Comparison of ENCODE assay signal across 8 mouse cellular contexts in genomic region chr7:27941869-27942268, GRCm38 (mm10). TPM values are rescaled to one million over a fixed set of nuclear protein-coding genes. Genes with fewer than 3 reads are reported as not detected.
A peak's percentile ranks its signal among the peaks of the same experiment; 100 is the strongest.
DNase-seq lines count a peak whose midpoint lies in the region; ATAC-seq and TF ChIP-seq lines count a peak whose summit lies in the region.
"Not testable (repeated sequence)": the region's sequence is repeated elsewhere in the genome, so short reads cannot be mapped to it uniquely, and the experiment has no call there.

No protein-coding gene starts in this region.

- not testable (repeated sequence) for H3K4me3 ChIP-seq in limb, embryonic 10.5 days; midbrain, postnatal 0 days (ENCODE audit: low read depth, low read length); stomach, postnatal 0 days (ENCODE audit: low read depth, low read length)

- TF ChIP-seq CTCF in midbrain, postnatal 0 days (IDR thresholded peaks at IDR 0.05): peak; percentile 48
- peak; percentile 55 for TF ChIP-seq CTCF in stomach, postnatal 0 days (IDR thresholded peaks at IDR 0.05; ENCODE audit: low read depth)

- not testable (repeated sequence) for H3K4me1 ChIP-seq in limb, embryonic 10.5 days; midbrain, postnatal 0 days (ENCODE audit: insufficient read depth, low read length); stomach, postnatal 0 days (replicated peaks; ENCODE audit: control insufficient read depth, insufficient read depth)

- H3K9ac ChIP-seq in midbrain, postnatal 0 days (replicated peaks; ENCODE audit: low read length, poor library complexity, severe bottlenecking); stomach, postnatal 0 days (ENCODE audit: low read length): not testable (repeated sequence)

- peak; percentile 40 for DNase-seq in 416B (ENCODE audit: low read depth)
- DNase-seq in T-cell, adult 2 months (ENCODE audit: low spot score): peak; percentile 32
- DNase-seq in cerebellum, postnatal 25 days: peak; percentile 34 to 43
- DNase-seq in heart, postnatal 4 days: peak; percentile 40
- DNase-seq in kidney, postnatal 10 days: peak; percentile 27
- peak; percentile 17 for DNase-seq in limb, embryonic 10.5 days (ENCODE audit: low spot score)
- not testable (repeated sequence) for DNase-seq in midbrain, postnatal 0 days (ENCODE audit: low spot score); stomach, postnatal 0 days (ENCODE audit: low spot score)

- not testable (repeated sequence) for ATAC-seq in midbrain, postnatal 0 days (ENCODE audit: low FRiP score); stomach, postnatal 0 days (ENCODE audit: low FRiP score, low TSS enrichment)

- H3K36me3 ChIP-seq in limb, embryonic 10.5 days; midbrain, postnatal 0 days (ENCODE audit: insufficient read depth, low read length); stomach, postnatal 0 days (ENCODE audit: control insufficient read depth, insufficient read depth, low read length): not testable (repeated sequence)

- H3K27me3 ChIP-seq in limb, embryonic 10.5 days (ENCODE audit: low read depth, poor library complexity, severe bottlenecking); midbrain, postnatal 0 days (ENCODE audit: insufficient read depth, low read length); stomach, postnatal 0 days (ENCODE audit: control insufficient read depth, insufficient read depth, low read length): not testable (repeated sequence)

- TF ChIP-seq EP300 in stomach, postnatal 0 days (optimal IDR thresholded peaks at IDR 0.05): not testable (repeated sequence)

- not testable (repeated sequence) for H3K4me2 ChIP-seq in midbrain, postnatal 0 days (ENCODE audit: low read depth, low read length, poor library complexity, severe bottlenecking); stomach, postnatal 0 days (replicated peaks; ENCODE audit: low read depth)

- H3K27ac ChIP-seq in limb, embryonic 10.5 days; midbrain, postnatal 0 days (ENCODE audit: low read depth, low read length); stomach, postnatal 0 days (replicated peaks): not testable (repeated sequence)

- H3K9me3 ChIP-seq in limb, embryonic 10.5 days (replicated peaks); midbrain, postnatal 0 days (ENCODE audit: low read length); stomach, postnatal 0 days (ENCODE audit: control insufficient read depth, low read length): not testable (repeated sequence)

- 57% methylated on average over 6 of the region's 7 CpGs for WGBS in limb, embryonic 10.5 days
- 48% methylated on average over 5 of the region's 7 CpGs for WGBS in midbrain, postnatal 0 days
- 51% methylated on average over 5 of the region's 7 CpGs for WGBS in stomach, postnatal 0 days

RNA-seq across cellular contexts. Expression of gene Zfp974, which starts 12.6 kb away (rescaled TPM):
- total RNA-seq in heart, postnatal 4 days (2021): 1 to 10 TPM; 6.9 to 7.7 TPM
- polyA plus RNA-seq in limb, embryonic 10.5 days (2016; fragmentation: Nextera tagmentation; extraction: Ambion mirVana): 6.7 and 12.8 TPM in 2 replicates
- 5.9 and 18.5 TPM in 2 replicates for total RNA-seq in midbrain, postnatal 0 days (2014; rRNA removed)
- 6.7 and 6.8 TPM in 2 replicates for polyA plus RNA-seq in midbrain, postnatal 0 days (2015; fragmentation: Nextera tagmentation; extraction: Ambion mirVana)
- polyA plus RNA-seq in stomach, postnatal 0 days (2015; fragmentation: Nextera tagmentation; extraction: Ambion mirVana): 3.7 and 4.6 TPM in 2 replicates

RNA-seq across cellular contexts. Expression of gene Zfp780b, which starts 37.1 kb away (rescaled TPM):
- 1 to 10 TPM; 7.4 to 8.7 TPM for total RNA-seq in heart, postnatal 4 days (2021)
- 20.2 and 23.6 TPM in 2 replicates for polyA plus RNA-seq in limb, embryonic 10.5 days (2016; fragmentation: Nextera tagmentation; extraction: Ambion mirVana)
- total RNA-seq in midbrain, postnatal 0 days (2014; rRNA removed): 21.8 and 29.7 TPM in 2 replicates
- polyA plus RNA-seq in midbrain, postnatal 0 days (2015; fragmentation: Nextera tagmentation; extraction: Ambion mirVana): 21.6 and 22.1 TPM in 2 replicates
- polyA plus RNA-seq in stomach, postnatal 0 days (2015; fragmentation: Nextera tagmentation; extraction: Ambion mirVana): 6.2 and 7.3 TPM in 2 replicates
